Mouse (Mus musculus) megakaryocyte, embryonic 14.5 days (primary cell): ENCODE data around the gene Paqr7.

Experiments used
- FLI1 ChIP-seq: IDR thresholded peaks from 2 replicates; pipeline ENCODE4 v1.6.1; 2012; ENCODE audit warnings: low read length, inconsistent platforms, mixed read lengths
- GATA1 ChIP-seq: IDR thresholded peaks from 3 replicates; pipeline ENCODE4 v1.6.1; 2012; ENCODE audit warnings: mixed read lengths, low read length, inconsistent platforms, borderline replicate concordance

DNA sequence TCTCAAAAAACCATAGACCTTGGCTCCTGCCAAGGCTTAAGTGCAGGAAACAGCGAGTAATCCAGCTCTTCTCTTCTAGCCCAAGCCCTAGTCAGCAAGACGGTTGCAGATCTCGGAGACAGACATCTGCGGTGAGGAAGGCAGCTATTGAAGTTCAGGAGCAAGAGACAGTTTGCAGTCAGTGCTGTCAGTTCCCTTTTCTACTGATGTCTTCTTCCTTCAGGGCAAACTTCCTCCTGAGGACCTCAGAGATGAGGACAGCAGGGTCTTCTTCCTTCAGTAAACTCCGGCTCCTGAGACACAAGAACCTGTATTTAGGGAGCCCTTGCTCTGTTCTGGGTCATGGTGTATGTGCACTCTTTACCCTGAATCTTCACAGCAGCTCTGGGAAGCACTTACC, 29.7 kb downstream of the Paqr7 start:
- TF ChIP-seq FLI1 (no peak), GATA1 (no peak)
